Mouse (Mus musculus): ENCODE measurements around the gene Samd10. TPM values are rescaled to one million over a fixed set of nuclear protein-coding genes. Genes with fewer than 3 reads are reported as not detected.

The Samd10 gene
- total and polyA plus RNA-seq, 2 experiments from 2014 or later = 7.7 to 8.0 TPM

DNA sequence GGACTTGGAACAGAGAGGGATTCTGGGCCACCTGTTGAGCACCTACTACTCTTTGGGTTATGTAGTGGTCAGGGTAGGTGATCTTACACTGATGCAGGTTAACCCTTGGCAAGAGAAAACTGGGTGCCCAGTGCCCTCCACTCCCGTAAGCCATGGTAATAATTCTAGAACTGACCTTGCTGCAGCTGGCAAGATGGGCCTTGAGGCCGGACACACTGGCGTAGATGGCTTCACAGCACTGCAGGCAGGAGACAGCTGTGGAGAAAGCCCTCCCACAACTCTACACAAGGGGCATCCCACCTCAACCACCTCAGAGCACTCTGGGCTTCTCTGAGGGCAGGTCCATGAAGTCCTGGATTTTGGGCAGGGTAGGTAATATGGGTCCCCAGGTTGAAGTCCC is 12.9 kb downstream of the Samd10 start:
- Histone ChIP-seq H3K4me2 (ENCODE audit: low read depth, low read length) (no peak overlapping the region), H3K36me3 (replicated peaks; ENCODE audit: control insufficient read depth, insufficient read depth, low read length) (peaks cover 60% of the 10 kb centered on the region), H3K4me1 (ENCODE audit: control insufficient read depth, insufficient read depth) (0 out of 2 replicates have a peak, but pooled peaks cover 1% of the 10 kb centered on the region), H3K27me3 (ENCODE audit: control insufficient read depth, insufficient read depth, low read length) (no peaks in the 10 kb centered on the region), H3K27ac (ENCODE audit: low read depth) (no peak overlapping the region), H3K9me3 (replicated peaks; ENCODE audit: control insufficient read depth, low read length) (no peaks in the 10 kb centered on the region), H3K4me3 (ENCODE audit: low read depth, low read length) (no peak overlapping the region), H3K9ac (replicated peaks; ENCODE audit: low read depth, low read length) (no peak overlapping the region)
- ATAC-seq (ENCODE audit: insufficient read depth, low read depth) (no peak), DNase-seq (ENCODE audit: low spot score) (no peak)
- 91% methylated on average over 3 of the region's 3 CpGs for WGBS
- TF ChIP-seq EP300 (IDR thresholded peaks at IDR 0.05; ENCODE audit: low read depth) = no peak
- TF ChIP-seq CTCF (IDR thresholded peaks at IDR 0.05; ENCODE audit: low read depth) = no peak

DNA sequence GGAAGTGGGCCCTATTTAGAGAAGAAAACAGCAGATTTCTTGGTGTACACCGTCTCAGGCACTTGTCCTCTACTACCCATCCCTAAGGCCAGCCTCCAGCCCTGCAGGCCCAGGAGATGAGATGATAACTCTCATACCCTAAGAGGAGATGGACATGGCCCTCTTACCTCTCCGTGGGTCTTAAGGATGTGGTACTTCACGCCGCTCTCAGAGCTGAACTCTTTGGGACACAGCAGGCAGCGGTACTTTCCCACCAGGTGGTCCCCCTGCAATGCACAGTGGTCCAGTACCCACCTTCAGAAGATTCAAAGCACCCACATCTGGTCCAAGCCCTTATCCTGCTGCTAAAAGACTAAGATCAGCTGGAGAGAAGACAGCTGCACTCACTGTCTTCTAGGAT is 13.5 kb downstream of the Samd10 start:
- 86% methylated on average over 5 of the region's 5 CpGs for WGBS
- H3K9ac ChIP-seq (replicated peaks; ENCODE audit: low read depth, low read length) = no peak overlapping the region
- no peak overlapping the region for H3K4me2 ChIP-seq (ENCODE audit: low read depth, low read length)
- H3K27me3 ChIP-seq (ENCODE audit: control insufficient read depth, insufficient read depth, low read length) = no peaks in the 10 kb centered on the region
- peaks cover 4% of the 10 kb centered on the region; the same call in 1 of the 2 replicates for H3K4me1 ChIP-seq (ENCODE audit: control insufficient read depth, insufficient read depth)
- DNase-seq (ENCODE audit: low spot score) (no peak), ATAC-seq (ENCODE audit: insufficient read depth, low read depth) (no peak)
- H3K4me3 ChIP-seq (ENCODE audit: low read depth, low read length) = no peak overlapping the region
- H3K36me3 ChIP-seq (replicated peaks; ENCODE audit: control insufficient read depth, insufficient read depth, low read length) = peaks cover 60% of the 10 kb centered on the region
- H3K9me3 ChIP-seq (replicated peaks; ENCODE audit: control insufficient read depth, low read length) = no peaks in the 10 kb centered on the region
- TF ChIP-seq EP300 (IDR thresholded peaks at IDR 0.05; ENCODE audit: low read depth) = no peak
- TF ChIP-seq CTCF (IDR thresholded peaks at IDR 0.05; ENCODE audit: low read depth) = no peak
- no peak overlapping the region for H3K27ac ChIP-seq (ENCODE audit: low read depth)

DNA sequence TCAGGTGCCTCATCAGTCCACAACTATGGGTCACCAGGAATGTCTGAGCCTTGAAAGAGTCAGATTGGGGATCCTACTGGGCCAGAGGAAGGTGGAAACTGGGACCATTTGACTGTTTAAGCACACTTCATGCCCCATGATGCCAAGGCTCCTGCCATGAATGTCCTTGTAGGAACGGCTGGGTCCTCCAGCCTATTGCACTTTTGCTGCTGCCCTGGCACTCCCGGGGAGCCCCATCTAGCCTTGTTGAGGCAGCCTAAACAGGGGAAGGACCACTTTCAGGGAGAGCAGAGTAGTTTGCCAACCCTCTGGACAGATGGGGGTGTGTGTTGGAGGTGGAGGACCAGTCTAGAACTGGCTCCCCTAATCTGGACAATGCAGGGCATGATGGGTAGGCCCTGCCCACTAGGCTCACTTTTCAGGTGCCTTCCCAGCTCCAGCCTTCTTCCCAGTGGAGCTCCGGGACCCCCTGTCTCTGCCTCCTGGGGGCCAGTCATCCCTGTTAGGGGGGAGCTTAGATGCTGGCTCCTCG is 14.5 kb downstream of the Samd10 start, which contains the start of gene Uckl1:
Gene Uckl1 (minus strand): TSS at position 482 of the 532 bp plus-strand sequence.
- no peak within 1 kb of the TSS for H3K4me2 ChIP-seq (ENCODE audit: low read depth, low read length)
- no peak within 1 kb of the TSS for H3K9ac ChIP-seq (replicated peaks; ENCODE audit: low read depth, low read length)
- no peak within 1 kb of the TSS for H3K4me3 ChIP-seq (ENCODE audit: low read depth, low read length)
- H3K36me3 ChIP-seq (replicated peaks; ENCODE audit: control insufficient read depth, insufficient read depth, low read length) = peaks cover 51% of the 10 kb centered on the region
- 93% methylated on average over 4 of the region's 4 CpGs for WGBS
- no peaks in the 10 kb centered on the region for H3K9me3 ChIP-seq (replicated peaks; ENCODE audit: control insufficient read depth, low read length)
- no peak for DNase-seq (ENCODE audit: low spot score)
- H3K4me1 ChIP-seq (ENCODE audit: control insufficient read depth, insufficient read depth) = peaks cover 14% of the 10 kb centered on the region
- no peak within 1 kb of the TSS for H3K27ac ChIP-seq (ENCODE audit: low read depth)
- no peak for ATAC-seq (ENCODE audit: insufficient read depth, low read depth)
- no peak for TF ChIP-seq CTCF (IDR thresholded peaks at IDR 0.05; ENCODE audit: low read depth)
- TF ChIP-seq EP300 (IDR thresholded peaks at IDR 0.05; ENCODE audit: low read depth) = no peak
- no peaks in the 10 kb centered on the region for H3K27me3 ChIP-seq (ENCODE audit: control insufficient read depth, insufficient read depth, low read length)

DNA sequence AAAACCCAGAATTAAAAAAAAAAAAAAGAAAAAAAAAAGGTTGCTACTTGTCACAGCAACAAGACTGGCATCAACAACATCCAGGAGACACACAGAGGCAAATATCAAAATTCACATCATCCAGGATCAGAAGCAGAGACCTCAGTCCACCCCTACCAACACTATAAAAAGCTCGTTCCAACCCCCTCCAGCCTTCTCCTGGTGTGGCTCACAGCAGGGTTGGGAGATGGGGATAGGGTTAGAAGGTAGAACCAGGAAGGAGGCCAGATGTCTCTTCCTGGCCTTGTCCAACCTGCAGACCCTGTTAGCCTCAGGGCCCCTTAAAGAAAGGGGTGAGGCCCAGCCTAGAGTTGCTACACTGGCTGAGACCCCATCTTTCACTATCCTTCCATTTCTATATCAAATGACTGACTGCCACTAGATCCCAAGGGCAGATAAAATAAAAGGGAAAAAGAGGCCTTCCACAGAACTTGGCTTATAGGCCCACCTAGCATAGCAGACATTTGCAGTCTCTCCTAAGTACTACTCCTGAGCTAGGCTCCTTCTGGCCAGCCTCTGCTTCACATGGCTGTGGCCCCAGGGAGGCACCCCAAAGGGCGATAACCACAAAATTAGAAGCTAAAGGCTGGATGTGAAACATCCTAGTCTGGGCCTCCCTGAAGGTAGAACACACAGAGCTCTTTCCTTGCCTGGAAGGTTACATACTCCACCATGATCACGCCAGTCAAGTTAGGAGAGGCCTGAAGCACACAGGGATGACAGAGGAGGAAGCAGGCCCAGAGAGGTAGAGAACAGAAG is 15.4 kb downstream of the Samd10 start:
- ATAC-seq (ENCODE audit: insufficient read depth, low read depth) (no peak), DNase-seq (ENCODE audit: low spot score) (no peak)
- Histone ChIP-seq H3K9me3 (replicated peaks; ENCODE audit: control insufficient read depth, low read length) (no peaks in the 10 kb centered on the region), H3K9ac (replicated peaks; ENCODE audit: low read depth, low read length) (no peak overlapping the region), H3K27me3 (ENCODE audit: control insufficient read depth, insufficient read depth, low read length) (no peaks in the 10 kb centered on the region), H3K4me1 (ENCODE audit: control insufficient read depth, insufficient read depth) (peaks cover 21% of the 10 kb centered on the region), H3K27ac (ENCODE audit: low read depth) (no peak overlapping the region), H3K36me3 (replicated peaks; ENCODE audit: control insufficient read depth, insufficient read depth, low read length) (peaks cover 45% of the 10 kb centered on the region), H3K4me3 (ENCODE audit: low read depth, low read length) (no peak overlapping the region), H3K4me2 (ENCODE audit: low read depth, low read length) (no peak overlapping the region)
- 90% methylated on average over 3 of the region's 3 CpGs for WGBS
- no peak for TF ChIP-seq CTCF (IDR thresholded peaks at IDR 0.05; ENCODE audit: low read depth)
- TF ChIP-seq EP300 (IDR thresholded peaks at IDR 0.05; ENCODE audit: low read depth) = no peak

DNA sequence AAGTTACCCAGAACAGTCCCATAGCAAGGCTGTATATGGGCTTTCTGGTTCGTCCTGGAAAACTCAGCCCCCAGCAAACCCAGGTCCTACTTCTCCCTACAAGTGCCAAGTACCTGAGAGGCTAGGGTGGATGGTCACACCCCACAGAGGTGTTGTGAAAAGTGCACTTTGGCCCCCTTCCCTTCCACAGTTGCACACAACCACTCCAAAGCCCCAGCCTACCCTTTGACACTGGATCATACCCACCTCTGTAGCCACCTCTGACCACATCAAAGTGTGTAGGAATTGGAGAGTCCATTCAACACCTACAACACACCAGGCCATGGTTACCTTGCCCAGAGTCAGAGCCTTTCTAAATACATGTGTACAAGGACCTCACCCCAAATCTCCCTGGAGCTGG is 16.1 kb downstream of the Samd10 start:
- ATAC-seq (ENCODE audit: insufficient read depth, low read depth) (no peak), DNase-seq (ENCODE audit: low spot score) (no peak)
- peaks cover 28% of the 10 kb centered on the region for H3K4me1 ChIP-seq (ENCODE audit: control insufficient read depth, insufficient read depth)
- H3K4me3 ChIP-seq (ENCODE audit: low read depth, low read length) = no peak overlapping the region
- no peaks in the 10 kb centered on the region for H3K27me3 ChIP-seq (ENCODE audit: control insufficient read depth, insufficient read depth, low read length)
- no peak overlapping the region for H3K9ac ChIP-seq (replicated peaks; ENCODE audit: low read depth, low read length)
- no peak overlapping the region for H3K4me2 ChIP-seq (ENCODE audit: low read depth, low read length)
- WGBS = 91% methylated on average over 1 of the region's 1 CpGs
- no peak overlapping the region for H3K27ac ChIP-seq (ENCODE audit: low read depth)
- TF ChIP-seq EP300 (IDR thresholded peaks at IDR 0.05; ENCODE audit: low read depth) = no peak
- no peak for TF ChIP-seq CTCF (IDR thresholded peaks at IDR 0.05; ENCODE audit: low read depth)
- no peaks in the 10 kb centered on the region for H3K9me3 ChIP-seq (replicated peaks; ENCODE audit: control insufficient read depth, low read length)
- H3K36me3 ChIP-seq (replicated peaks; ENCODE audit: control insufficient read depth, insufficient read depth, low read length) = peaks cover 38% of the 10 kb centered on the region
